Mouse (Mus musculus) erythroblast, embryonic 14.5 days (primary cell): ENCODE measurements around the gene Sun1.

Source experiments
- GATA1 ChIP-seq: IDR thresholded peaks from 2 replicates; pipeline ENCODE4 v1.6.1; 2012; ENCODE audit warnings: low read length, inconsistent platforms, mixed read lengths
- TAL1 ChIP-seq: IDR thresholded peaks from 3 replicates; pipeline ENCODE4 v1.6.1; 2012; ENCODE audit warnings: low read length, inconsistent platforms, mixed read lengths

DNA sequence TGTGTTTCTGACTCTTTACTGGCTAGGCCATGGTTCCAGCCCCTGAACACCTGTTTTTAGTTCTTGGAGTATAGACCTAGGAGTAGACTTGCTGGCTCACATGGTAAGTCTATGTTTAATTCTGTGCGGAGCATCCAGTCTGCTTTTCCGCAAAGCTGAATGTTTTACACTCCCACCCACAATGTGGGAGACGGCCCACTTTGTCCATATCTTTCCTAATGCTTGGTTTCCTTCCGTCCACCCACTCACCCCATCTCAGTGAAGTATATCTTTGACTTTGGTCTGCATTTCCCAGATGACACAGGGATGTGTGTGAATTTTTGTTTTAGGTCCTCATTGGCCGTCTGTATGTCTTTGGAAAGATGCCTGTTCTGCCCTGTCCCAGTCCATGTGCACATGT, 2.9 kb downstream of the Sun1 start:
- no peak for TF ChIP-seq GATA1
- no peak for TF ChIP-seq TAL1
